Mouse (Mus musculus) G1E (cell line): ENCODE measurements around the gene Ccdc189.

Source experiments
- CTCF ChIP-seq: IDR thresholded peaks from 2 replicates; pipeline ENCODE4 v1.5.1; 2012; ENCODE audit warnings: low read depth, low read length, inconsistent platforms, mixed read lengths
- GATA1 ChIP-seq: IDR thresholded peaks from 2 replicates; pipeline ENCODE4 v1.6.1; 2012; ENCODE audit warnings: borderline replicate concordance, low read length, inconsistent platforms, mixed read lengths
- POLR2AphosphoS5 ChIP-seq: IDR thresholded peaks from 2 replicates; pipeline ENCODE4 v1.6.1; 2012; ENCODE audit warnings: low read depth, low read length, inconsistent platforms; ENCODE audit not compliant: insufficient replicate concordance

DNA sequence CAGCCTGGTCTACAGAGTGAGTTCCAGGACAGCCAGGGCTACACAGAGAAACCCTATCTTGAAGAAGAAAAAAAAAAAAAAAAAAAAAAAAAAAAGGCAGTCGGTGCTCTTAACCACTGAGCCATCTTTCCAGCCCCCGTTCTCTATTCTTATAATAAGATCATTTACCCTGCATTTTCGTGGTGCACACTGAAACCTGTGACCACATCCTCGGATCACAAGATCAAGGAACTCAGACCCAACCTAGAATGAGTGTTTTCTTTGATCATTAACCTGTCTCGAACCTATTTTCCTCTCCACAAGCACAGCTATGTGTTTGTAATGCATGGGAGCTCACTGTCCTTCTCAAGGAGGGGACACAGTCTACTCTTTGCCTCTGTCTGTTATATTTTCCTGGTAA, 40.3 kb upstream of the Ccdc189 start:
- TF ChIP-seq CTCF (no peak), GATA1 (no peak), POLR2AphosphoS5 (no peak)
